Mouse (Mus musculus): ENCODE measurements around the gene Phb. TPM values are rescaled to one million over a fixed set of nuclear protein-coding genes. Genes with fewer than 3 reads are reported as not detected.

The Phb gene
- total RNA-seq, 1 experiment from 2014 or later = 332 TPM

DNA sequence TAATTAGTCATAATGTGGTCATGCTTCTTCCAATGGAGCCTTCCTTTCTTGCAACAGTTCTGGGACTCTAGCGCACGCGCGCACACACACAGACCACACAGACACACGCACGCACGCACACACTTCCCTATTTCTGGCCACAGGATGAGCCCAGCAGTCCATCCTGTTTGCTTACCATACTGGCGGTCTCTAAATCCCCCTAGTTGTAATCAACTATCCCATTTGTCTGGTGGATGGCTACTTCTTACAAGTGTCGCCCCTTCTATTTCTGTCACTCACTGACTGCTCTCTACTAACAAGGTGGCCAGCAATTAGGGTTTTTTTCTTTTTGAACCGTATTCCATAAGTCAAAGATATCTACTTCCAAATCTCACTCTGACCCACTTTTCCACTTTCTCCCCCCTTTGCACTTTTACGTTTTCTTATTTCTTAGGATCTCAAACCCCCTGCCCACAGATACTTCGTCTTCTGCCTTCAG lies 45.4 kb downstream of the Phb start:
- peak; percentile 64 for DNase-seq

DNA sequence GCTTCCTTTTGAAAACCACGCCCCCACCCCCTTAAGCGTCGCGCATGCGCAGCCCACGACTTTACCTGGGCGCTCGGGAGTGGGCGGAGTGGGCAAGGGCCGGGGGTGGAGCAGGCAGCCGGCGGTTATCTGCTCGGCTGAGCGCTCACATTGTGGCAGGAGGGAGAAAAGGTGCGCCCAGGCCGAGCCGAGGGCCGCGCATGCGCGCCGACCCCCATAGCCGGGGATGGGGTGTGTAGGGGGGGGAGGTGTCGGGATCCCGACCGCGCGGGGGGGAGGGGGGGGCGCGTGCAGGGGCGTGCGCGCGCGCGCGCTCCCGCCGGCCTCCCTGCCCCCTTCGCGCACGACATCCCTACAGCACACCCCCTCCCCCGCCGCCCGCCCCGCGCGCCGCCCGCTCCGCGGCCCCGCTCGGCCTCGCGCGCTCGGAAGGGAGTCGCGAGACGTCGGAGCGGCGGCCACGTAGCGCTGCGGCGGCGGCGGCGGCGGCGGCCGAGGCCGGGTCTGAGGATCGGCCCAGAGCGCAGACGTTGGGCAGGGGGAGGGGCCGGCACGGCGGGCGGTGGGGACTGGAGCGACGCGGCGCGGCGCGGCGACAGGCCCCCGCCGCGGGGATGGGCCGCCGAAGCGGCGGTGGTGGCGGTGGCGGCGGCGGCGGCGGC lies 45.9 kb downstream of the Phb start, which contains the start of gene Zfp652:
TSS of gene Zfp652 (plus strand) at position 111 of the 662 bp plus-strand sequence.
- peak; percentile 92 for DNase-seq

DNA sequence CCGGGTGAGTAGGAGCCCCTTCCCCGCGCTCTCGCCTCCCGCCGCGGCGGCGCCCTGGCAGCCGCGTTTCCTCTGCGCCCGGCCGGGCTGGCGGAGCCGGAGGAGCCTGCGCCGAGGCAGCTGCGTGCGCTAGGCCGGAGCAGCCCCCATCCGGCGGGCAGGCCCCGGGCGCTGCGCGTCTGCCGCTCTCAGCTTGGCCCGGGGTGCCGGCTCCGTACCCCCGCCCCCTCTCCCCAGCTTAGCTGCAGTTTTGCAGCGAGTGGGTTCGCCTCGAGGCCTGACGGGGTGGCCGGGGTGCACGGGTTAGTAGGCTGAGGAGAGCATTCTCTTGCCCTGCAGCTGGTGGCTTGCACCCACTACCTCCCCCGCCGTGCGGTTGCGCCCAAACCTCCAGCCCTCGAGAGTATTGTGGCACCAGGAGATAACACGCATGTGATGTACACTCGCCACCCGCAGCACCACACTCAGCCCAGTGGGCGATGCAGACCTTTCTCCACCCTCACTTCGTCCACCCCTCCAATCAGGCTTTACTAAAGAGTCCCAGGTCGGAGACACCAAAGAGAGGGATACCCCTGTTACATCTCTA lies 46.6 kb downstream of the Phb start:
- peak; percentile 75 for DNase-seq

DNA sequence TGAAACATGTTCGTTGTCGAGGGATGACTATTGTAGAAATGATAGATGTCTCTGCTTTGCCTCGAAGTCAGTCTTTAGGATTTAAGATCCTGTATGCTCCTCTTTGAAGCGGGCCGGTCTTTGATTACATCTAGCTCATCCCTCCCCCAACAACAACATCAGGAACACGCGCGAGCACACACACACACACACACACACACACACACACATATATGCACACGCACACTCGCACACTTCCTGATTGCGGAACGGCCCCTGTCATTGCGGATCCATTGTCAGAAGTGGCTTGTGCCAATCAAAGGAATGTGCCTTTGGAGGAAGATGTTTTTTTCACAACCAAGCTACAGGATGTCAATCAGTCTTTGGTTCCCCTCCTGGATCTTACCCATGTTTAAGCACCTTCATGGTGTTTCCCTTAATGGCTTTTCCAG lies 47.1 kb downstream of the Phb start:
- DNase-seq = peak; percentile 29

DNA sequence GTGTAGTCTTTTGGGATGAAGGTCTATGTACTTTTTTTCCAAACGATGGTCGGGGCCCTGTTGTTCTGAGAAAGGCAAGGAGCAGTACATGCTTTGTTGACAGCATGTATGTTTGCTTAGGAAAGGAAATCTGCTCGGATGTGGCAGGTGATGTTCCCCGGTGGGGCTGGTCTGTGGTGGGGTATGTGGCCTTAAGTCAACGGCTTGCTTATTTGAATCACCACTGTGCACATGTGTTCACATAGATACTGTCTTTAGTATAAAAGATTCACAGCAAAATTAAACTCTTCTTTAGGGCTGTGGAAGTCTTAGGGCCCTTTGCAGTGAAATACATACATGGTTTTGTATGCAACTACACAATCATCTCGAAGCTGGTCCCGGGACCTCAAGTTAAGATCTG lies 47.7 kb downstream of the Phb start:
- no peak for DNase-seq

DNA sequence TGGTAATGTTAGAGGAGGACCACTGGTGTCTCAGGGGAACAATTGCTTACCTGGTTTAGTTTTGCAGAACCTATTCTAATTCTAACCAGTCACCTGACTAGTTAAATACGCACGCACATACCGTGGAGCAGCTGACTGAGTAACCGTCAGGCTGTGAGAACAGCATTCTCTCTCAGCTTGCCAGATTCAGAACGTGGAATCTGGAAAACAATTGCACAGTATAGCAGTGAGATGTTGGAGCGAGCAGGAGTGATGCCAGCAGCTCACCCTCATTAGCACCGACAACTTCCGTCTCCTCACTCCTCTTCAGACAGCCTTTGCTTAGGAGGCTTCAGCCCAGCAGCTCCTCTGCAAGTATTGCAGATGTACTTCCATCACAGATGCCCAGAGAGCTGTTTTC lies 49.4 kb downstream of the Phb start:
- no peak for DNase-seq

DNA sequence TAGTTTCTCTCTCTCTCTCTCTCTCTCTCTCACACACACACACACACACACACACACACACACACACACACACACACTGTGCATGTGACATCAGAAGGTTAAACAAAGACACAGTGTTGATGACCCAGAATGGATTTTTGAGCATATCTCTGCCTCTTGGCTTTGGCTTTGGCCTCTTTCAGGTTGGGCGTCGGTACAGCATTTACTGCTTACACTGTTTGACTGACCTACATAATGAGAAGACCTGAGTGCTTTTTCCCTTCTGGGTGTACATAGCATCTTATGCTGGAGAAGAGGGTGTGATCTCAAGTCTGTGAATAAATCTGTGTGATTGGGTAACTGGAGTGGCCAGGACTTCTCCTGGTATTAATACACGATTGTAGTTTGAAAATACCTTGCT lies 52.6 kb downstream of the Phb start:
- DNase-seq = no peak

DNA sequence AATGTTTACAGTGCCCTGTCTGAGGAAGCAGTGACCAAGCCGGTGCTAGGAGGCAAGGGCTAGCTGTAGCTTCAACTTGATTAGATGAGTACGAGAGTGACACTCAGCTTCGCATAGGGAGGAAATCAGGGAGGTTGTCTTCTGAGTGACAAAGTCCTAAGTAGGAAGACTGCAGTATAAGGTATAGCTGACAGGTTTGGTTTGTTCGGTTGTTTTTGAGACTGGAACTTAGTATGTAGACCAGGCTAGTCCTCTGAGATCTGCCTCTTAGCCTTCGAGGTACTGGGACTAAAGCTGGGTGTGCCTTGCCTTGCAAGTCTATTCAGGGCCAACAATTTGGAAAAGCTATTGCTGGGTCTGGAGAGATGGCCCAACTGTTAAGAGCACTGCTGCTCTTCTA lies 56.5 kb downstream of the Phb start, which contains the start of gene B130006D01Rik:
TSS of gene B130006D01Rik (plus strand) at position 301 of the 400 bp plus-strand sequence.
- no peak for DNase-seq

DNA sequence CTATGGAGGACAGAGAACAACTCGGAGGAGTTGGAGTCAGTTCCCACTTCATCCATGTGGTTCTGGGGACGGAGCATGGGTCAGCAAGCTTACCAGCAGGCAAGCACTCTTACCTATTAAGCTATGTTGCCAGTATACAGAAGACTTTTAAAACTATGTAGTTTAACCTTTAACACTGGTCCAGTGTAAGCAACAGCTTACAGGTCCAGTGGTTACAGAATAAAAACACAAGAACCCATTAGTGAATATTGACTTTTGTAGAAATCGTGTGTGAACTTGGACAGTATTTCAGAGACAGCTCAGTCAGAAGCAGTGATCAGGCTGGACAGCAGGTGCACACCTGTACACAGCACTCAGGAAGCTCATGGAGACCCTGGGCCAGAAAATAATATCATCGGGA lies 57.7 kb downstream of the Phb start:
- no peak for DNase-seq

DNA sequence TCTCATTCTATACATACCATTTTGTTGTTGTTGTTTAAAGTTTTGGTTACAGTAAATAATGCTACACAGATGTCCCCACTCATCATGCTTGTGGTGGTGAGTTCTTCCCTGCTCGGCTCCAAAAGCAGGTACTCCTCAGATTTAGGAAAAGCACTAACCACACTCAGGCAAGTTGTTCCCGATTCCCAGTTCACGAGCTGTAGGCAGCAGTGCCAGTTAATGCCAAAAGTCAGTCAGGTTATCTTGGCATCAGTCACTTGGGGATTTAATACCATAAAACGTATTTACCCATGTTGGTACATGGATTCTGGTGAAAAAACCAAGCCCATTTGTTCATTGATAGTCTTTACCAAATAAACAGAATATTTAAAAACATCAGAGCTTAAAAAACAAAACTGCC lies 59.4 kb downstream of the Phb start:
- no peak for DNase-seq

DNA sequence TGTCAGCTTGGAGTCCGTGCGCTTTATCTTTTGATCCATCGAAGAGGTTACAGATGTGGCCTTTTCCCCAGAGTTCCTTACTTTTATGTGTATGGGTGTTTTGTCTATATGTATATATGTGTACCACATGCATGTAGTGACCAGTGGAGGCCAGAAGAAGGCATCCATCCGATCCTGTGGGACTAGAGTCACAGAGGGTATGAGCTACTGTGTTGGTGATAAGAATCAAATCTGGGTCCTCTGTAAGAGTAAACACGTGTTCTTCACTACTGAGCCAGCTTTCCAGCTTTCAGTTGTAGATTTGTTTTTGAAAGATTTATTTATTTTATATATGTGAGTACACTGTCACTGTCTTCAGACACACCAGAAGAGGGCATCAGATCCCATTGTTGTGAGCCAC lies 61.2 kb downstream of the Phb start:
- DNase-seq = no peak

DNA sequence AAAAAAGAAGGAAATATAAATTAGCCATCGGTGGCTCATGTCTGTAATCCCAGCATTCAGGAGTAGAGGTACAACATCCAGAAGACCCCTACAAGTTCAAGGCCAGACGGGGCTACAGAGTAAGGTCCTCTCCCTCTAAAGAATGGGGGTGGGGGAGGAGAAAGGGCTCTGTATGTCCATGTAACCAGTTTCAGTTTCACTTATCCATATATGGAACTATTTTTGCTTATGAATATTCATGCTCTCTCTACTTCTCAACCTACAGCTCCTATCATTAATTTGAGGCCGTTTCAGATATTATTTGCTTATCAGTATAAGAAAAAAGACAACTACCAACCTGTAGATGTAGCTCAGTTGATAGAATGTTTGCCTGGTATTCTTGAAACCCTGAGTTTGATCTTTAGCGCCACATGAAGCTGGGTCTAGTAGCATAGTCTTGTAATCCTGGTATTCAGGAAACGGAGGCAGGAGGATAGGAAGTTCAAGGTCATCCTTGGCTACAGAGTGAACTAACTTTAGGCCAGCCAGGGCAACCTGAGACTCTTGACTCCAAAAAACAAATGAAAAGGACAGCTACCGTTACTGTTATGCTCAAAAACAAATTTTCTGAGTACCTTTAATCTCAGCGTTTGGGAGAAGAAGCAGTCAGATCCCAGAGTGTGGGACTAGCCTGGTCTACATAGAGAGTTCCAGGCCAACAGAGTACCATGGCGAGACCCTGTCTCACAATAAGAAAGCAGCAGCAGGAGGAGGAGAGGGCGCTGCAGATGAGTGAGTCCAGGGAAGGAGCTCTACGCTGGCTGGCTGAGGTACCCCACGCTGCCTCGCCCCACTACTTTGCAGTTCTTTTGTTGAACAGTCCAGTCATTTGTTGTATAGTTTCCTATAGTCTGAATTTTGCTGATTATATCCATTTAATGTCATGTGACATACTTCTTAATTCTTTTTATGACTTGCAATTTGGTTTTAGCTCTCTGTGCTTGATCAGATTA lies 62.5 kb downstream of the Phb start:
- DNase-seq = no peak

Other genes starting within 250 kb of the Phb start
- 2.6 and 3.8 TPM in 2 replicates for gene Nxph3, start 152.4 kb upstream of the Phb start, total RNA-seq (2021)
- 5.6 and 14.3 TPM in 2 replicates for gene Ngfr, start 79.2 kb upstream of the Phb start, total RNA-seq (2021)
- 42.9 and 43.6 TPM in 2 replicates for gene Zfp652, start 45.7 kb downstream of the Phb start, total RNA-seq (2021)
- 0.82 and 1.2 TPM in 2 replicates for gene B130006D01Rik, start 56.6 kb downstream of the Phb start, total RNA-seq (2021)
- gene Phospho1, start 157.5 kb downstream of the Phb start, total RNA-seq (2021) = 269 and 312 TPM in 2 replicates
- gene Gngt2, start 170.3 kb downstream of the Phb start, total RNA-seq (2021) = 30.3 and 31.4 TPM in 2 replicates
- gene Abi3, start 175.5 kb downstream of the Phb start, total RNA-seq (2021) = 15.6 and 20.9 TPM in 2 replicates
- gene B4galnt2, start 247.9 kb downstream of the Phb start, total RNA-seq (2021) = not detected in 2 replicates

Measured in adrenal gland, postnatal 14 days (tissue).